27 mouse cellular contexts compared by ENCODE assay signal in the genomic region with DNA sequence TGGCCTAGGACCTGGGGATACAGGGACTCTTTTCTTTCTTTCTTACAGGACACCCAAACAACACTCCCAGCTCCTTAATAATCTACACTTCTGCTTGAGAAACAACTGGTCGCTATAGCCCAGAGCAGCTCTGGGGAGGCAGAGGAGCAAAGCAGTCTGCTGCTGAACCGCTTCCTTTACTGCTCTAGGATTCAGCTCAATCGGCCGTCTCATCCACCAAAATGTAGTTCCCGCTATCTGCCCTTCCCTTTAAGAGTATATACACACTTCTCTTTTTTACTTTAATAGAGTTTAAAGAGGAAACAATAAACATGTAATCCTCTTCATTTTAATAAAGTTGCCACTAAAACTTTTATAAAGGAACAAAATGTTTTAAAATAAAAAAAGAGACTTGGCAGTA.
DNase-seq lines count a peak whose midpoint lies in the region; ATAC-seq and TF ChIP-seq lines count a peak whose summit lies in the region.
"Had no signal": no experiment of that assay in that cellular context is flagged by ENCODE, and none has a peak within 500 bp of the region (broad histone marks: within the 10 kb centered on the region; RNA-seq: fewer than 3 reads in every experiment).

No protein-coding gene starts in this region.

- 83% methylated on average over 5 of the region's 5 CpGs for WGBS in forebrain, embryonic 12.5 days

- no peaks in the 10 kb centered on the region for H3K9me3 ChIP-seq in G1E (replicated peaks)
- H3K9me3 ChIP-seq in forebrain, embryonic 12.5 days = no peaks in the 10 kb centered on the region
- H3K9me3 ChIP-seq: forebrain, embryonic 10.5 days; heart, embryonic 10.5 days; heart, embryonic 13.5 days had no signal

- H3K4me2 ChIP-seq in forebrain, embryonic 12.5 days = no peak overlapping the region
- H3K4me2 ChIP-seq: heart, embryonic 13.5 days; hindbrain, embryonic 14.5 days had no signal

- ATAC-seq in G1E (ENCODE audit: extremely low read depth, insufficient number of reproducible peaks, low FRiP score, poor library complexity, severe bottlenecking) = no peak
- ATAC-seq in common myeloid progenitor, adult 5-6 weeks (replicated peaks; ENCODE audit: low read depth, poor library complexity, severe bottlenecking) = peak; percentile 31; the same call in 1 of the 2 replicates
- ATAC-seq in megakaryocyte progenitor cell, adult 5-6 weeks (replicated peaks; ENCODE audit: poor library complexity) = peak; percentile 49
- ATAC-seq in forebrain, embryonic 12.5 days (ENCODE audit: low FRiP score) = no peak
- ATAC-seq: activated CD4-positive, CD25-positive, alpha-beta regulatory T cell, adult 4 months; CD4-positive, CD25-positive, alpha-beta regulatory T cell, adult 4 months; forebrain, embryonic 14.5 days; forebrain, postnatal 0 days; hindbrain, postnatal 0 days; inflammation-experienced regulatory T-cells, adult 6 months; intestine, embryonic 16.5 days had no signal

- no peaks in the 10 kb centered on the region for H3K27me3 ChIP-seq in G1E (ENCODE audit: insufficient read depth, low read length)
- H3K27me3 ChIP-seq in forebrain, embryonic 12.5 days = no peaks in the 10 kb centered on the region
- H3K27me3 ChIP-seq: heart, embryonic 13.5 days had no signal

- peaks cover 42% of the 10 kb centered on the region for H3K4me1 ChIP-seq in G1E (ENCODE audit: insufficient read depth, low read depth, low read length)
- H3K4me1 ChIP-seq in forebrain, embryonic 12.5 days = no peaks in the 10 kb centered on the region
- H3K4me1 ChIP-seq: forebrain, embryonic 10.5 days had no signal

- H3K4me3 ChIP-seq in G1E (ENCODE audit: low read depth, low read length) = no peak overlapping the region
- H3K4me3 ChIP-seq in forebrain, embryonic 12.5 days (replicated peaks) = no peak overlapping the region
- H3K4me3 ChIP-seq: forebrain, embryonic 10.5 days; heart, adult 2 months; heart, embryonic 10.5 days; heart, embryonic 13.5 days had no signal

- no peak overlapping the region for H3K27ac ChIP-seq in forebrain, embryonic 12.5 days
- H3K27ac ChIP-seq: forebrain, embryonic 10.5 days; heart, adult 2 months; heart, embryonic 10.5 days; heart, embryonic 13.5 days; hindbrain, embryonic 14.5 days; hindbrain, postnatal 0 days had no signal

- DNase-seq in G1E (ENCODE audit: low spot score) (peak; percentile 13), MN1 (ENCODE audit: low spot score) (no peak)
- DNase-seq in adrenal gland, postnatal 25 days = no peak
- DNase-seq: adrenal gland, postnatal 10 days; cerebellum, adult 11 months; cerebellum, adult 2 months; cerebellum, postnatal 10 days; cerebellum, postnatal 36 days; forebrain, postnatal 0 days; gastrocnemius, postnatal 25 days; heart, adult 2 months; heart, postnatal 14 days; heart, postnatal 4 days; kidney, adult 18-20 months had no signal

- H3K9ac ChIP-seq in forebrain, embryonic 12.5 days = no peak overlapping the region
- H3K9ac ChIP-seq: forebrain, postnatal 0 days; heart, embryonic 13.5 days; hindbrain, embryonic 14.5 days had no signal

- H3K36me3 ChIP-seq in G1E (replicated peaks) = peaks cover 54% of the 10 kb centered on the region
- H3K36me3 ChIP-seq in forebrain, embryonic 12.5 days (replicated peaks) = no peaks in the 10 kb centered on the region
- H3K36me3 ChIP-seq: forebrain, embryonic 10.5 days; heart, embryonic 10.5 days; heart, embryonic 13.5 days had no signal

- no peak for TF ChIP-seq CTCF in G1E (IDR thresholded peaks at IDR 0.05; ENCODE audit: low read depth, low read length)

Comparison
In these comparisons a context has a peak if more than half of its experiments do, and no peak if none do; other contexts are left out.
1. ATAC-seq: peak in common myeloid progenitor, adult 5-6 weeks (single experiment) and megakaryocyte progenitor cell, adult 5-6 weeks (single experiment); none in G1E (single experiment) and forebrain, embryonic 12.5 days (single experiment).